Mouse (Mus musculus): ENCODE data around the gene Cpn1. TPM values are rescaled to one million over a fixed set of nuclear protein-coding genes. Genes with fewer than 3 reads are reported as not detected.
A peak's percentile ranks its signal among the peaks of the same experiment; 100 is the strongest.

The Cpn1 gene
- polyA plus RNA-seq, 1 experiment from 2014 or later, result 82.1 TPM

GRCm38 (mm10) chr19:43938355-43938754 lies 48.0 kb downstream of the Cpn1 start:
- Histone ChIP-seq H3K27ac (no peak overlapping the region), H3K4me2 (ENCODE audit: low read length) (peak overlapping the region; percentile 74; the same call in 1 of the 2 replicates), H3K9ac (ENCODE audit: low read depth, low read length) (no peak overlapping the region), H3K36me3 (ENCODE audit: insufficient read depth, low read length) (no peaks in the 10 kb centered on the region), H3K9me3 (replicated peaks; ENCODE audit: low read length) (no peaks in the 10 kb centered on the region), H3K4me1 (replicated peaks; ENCODE audit: insufficient read depth, low read length) (0 out of 2 replicates have a peak, but pooled peaks cover 3% of the 10 kb centered on the region), H3K27me3 (ENCODE audit: insufficient read depth, low read length) (no peaks in the 10 kb centered on the region), H3K4me3 (replicated peaks; ENCODE audit: low read depth, low read length) (no peak overlapping the region)
- ATAC-seq (replicated peaks; ENCODE audit: low FRiP score, low read depth) (no peak), DNase-seq (ENCODE audit: low spot score) (no peak)
- 28% methylated on average over 11 of the region's 11 CpGs for WGBS
- TF ChIP-seq CTCF (IDR thresholded peaks at IDR 0.05; ENCODE audit: low read depth), result no peak

- DNase-seq (ENCODE audit: low spot score), result no peak
- H3K9me3 ChIP-seq (replicated peaks; ENCODE audit: low read length), result no peaks in the 10 kb centered on the region
- WGBS, result 94% methylated on average over 6 of the region's 6 CpGs
- H3K27me3 ChIP-seq (ENCODE audit: insufficient read depth, low read length), result no peaks in the 10 kb centered on the region
- H3K36me3 ChIP-seq (ENCODE audit: insufficient read depth, low read length), result no peaks in the 10 kb centered on the region
- TF ChIP-seq CTCF (IDR thresholded peaks at IDR 0.05; ENCODE audit: low read depth), result no peak
- no peak overlapping the region for H3K4me2 ChIP-seq (ENCODE audit: low read length)
- H3K27ac ChIP-seq, result no peak overlapping the region
- H3K9ac ChIP-seq (ENCODE audit: low read depth, low read length), result no peak overlapping the region
- peaks cover 5% of the 10 kb centered on the region; the same call in 1 of the 2 replicates for H3K4me1 ChIP-seq (replicated peaks; ENCODE audit: insufficient read depth, low read length)
- no peak overlapping the region for H3K4me3 ChIP-seq (replicated peaks; ENCODE audit: low read depth, low read length)
- no peak for ATAC-seq (replicated peaks; ENCODE audit: low FRiP score, low read depth)
Observed at GRCm38 (mm10) chr19:43930926-43931325, 55.4 kb downstream of the Cpn1 start.

DNA sequence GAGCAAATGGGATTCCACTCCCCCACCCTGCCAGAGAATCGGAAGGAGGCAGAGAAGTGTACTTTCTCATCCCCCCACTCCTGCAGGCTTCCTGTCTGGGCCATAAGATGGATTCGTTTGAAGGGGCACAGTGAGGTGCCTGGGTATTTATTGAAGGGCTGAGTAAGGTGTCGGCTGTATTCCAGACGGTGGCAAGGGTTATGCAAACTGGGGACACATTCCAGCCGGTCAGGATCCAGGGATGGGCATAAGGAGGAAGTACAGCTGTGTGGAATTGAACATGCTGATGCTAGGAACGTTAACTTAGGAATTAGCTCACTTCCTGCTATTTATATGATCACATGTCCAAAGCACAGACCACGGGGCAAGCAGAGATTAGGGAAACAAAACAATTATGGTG lies 56.0 kb downstream of the Cpn1 start:
- ATAC-seq (replicated peaks; ENCODE audit: low FRiP score, low read depth) (no peak), DNase-seq (ENCODE audit: low spot score) (no peak)
- H3K4me1 ChIP-seq (replicated peaks; ENCODE audit: insufficient read depth, low read length), result peaks cover 5% of the 10 kb centered on the region; the same call in 1 of the 2 replicates
- no peak overlapping the region for H3K27ac ChIP-seq
- no peak for TF ChIP-seq CTCF (IDR thresholded peaks at IDR 0.05; ENCODE audit: low read depth)
- H3K27me3 ChIP-seq (ENCODE audit: insufficient read depth, low read length), result no peaks in the 10 kb centered on the region
- H3K4me2 ChIP-seq (ENCODE audit: low read length), result no peak overlapping the region
- WGBS, result 10% methylated on average over 7 of the region's 7 CpGs
- no peaks in the 10 kb centered on the region for H3K9me3 ChIP-seq (replicated peaks; ENCODE audit: low read length)
- H3K4me3 ChIP-seq (replicated peaks; ENCODE audit: low read depth, low read length), result no peak overlapping the region
- H3K9ac ChIP-seq (ENCODE audit: low read depth, low read length), result no peak overlapping the region
- no peaks in the 10 kb centered on the region for H3K36me3 ChIP-seq (ENCODE audit: insufficient read depth, low read length)

GRCm38 (mm10) chr19:43929869-43930268 lies 56.5 kb downstream of the Cpn1 start:
- no peaks in the 10 kb centered on the region for H3K9me3 ChIP-seq (replicated peaks; ENCODE audit: low read length)
- no peak overlapping the region for H3K4me3 ChIP-seq (replicated peaks; ENCODE audit: low read depth, low read length)
- no peaks in the 10 kb centered on the region for H3K36me3 ChIP-seq (ENCODE audit: insufficient read depth, low read length)
- WGBS, result 50% methylated on average over 11 of the region's 11 CpGs
- no peak overlapping the region for H3K4me2 ChIP-seq (ENCODE audit: low read length)
- ATAC-seq (replicated peaks; ENCODE audit: low FRiP score, low read depth) (no peak), DNase-seq (ENCODE audit: low spot score) (no peak)
- no peaks in the 10 kb centered on the region for H3K27me3 ChIP-seq (ENCODE audit: insufficient read depth, low read length)
- H3K27ac ChIP-seq, result no peak overlapping the region
- H3K4me1 ChIP-seq (replicated peaks; ENCODE audit: insufficient read depth, low read length), result peaks cover 5% of the 10 kb centered on the region; the same call in 1 of the 2 replicates
- TF ChIP-seq CTCF (IDR thresholded peaks at IDR 0.05; ENCODE audit: low read depth), result no peak
- H3K9ac ChIP-seq (ENCODE audit: low read depth, low read length), result no peak overlapping the region

DNA sequence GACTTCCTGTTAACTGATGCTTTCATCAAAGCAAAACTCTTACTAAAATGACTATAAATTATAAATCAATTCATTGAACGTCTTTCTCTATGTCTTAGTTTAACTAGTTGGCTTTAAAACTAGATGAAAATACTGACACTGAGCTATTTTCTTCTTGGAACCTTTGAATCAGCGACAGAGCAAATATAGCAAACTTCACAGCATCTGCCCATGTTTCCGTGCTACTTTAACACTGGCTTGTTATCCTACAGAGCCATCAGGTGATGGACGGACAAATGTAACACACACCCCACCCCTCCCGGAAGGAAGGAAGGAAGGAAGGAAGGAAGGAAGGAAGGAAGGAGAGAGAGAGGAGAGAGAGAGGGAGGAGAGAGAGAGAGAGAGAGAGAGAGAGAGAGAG lies 58.4 kb downstream of the Cpn1 start:
- Histone ChIP-seq H3K4me1 (replicated peaks; ENCODE audit: insufficient read depth, low read length) (peaks cover 5% of the 10 kb centered on the region; the same call in 1 of the 2 replicates), H3K4me3 (replicated peaks; ENCODE audit: low read depth, low read length) (no peak overlapping the region), H3K36me3 (ENCODE audit: insufficient read depth, low read length) (no peaks in the 10 kb centered on the region), H3K9me3 (replicated peaks; ENCODE audit: low read length) (no peaks in the 10 kb centered on the region), H3K4me2 (ENCODE audit: low read length) (no peak overlapping the region), H3K27ac (no peak overlapping the region), H3K9ac (ENCODE audit: low read depth, low read length) (no peak overlapping the region), H3K27me3 (ENCODE audit: insufficient read depth, low read length) (no peaks in the 10 kb centered on the region)
- 46% methylated on average over 5 of the region's 5 CpGs for WGBS
- DNase-seq (ENCODE audit: low spot score), result no peak
- no peak for TF ChIP-seq CTCF (IDR thresholded peaks at IDR 0.05; ENCODE audit: low read depth)
- ATAC-seq (replicated peaks; ENCODE audit: low FRiP score, low read depth), result no peak

GRCm38 (mm10) chr19:43927057-43927456 lies 59.3 kb downstream of the Cpn1 start:
- H3K27me3 ChIP-seq (ENCODE audit: insufficient read depth, low read length), result no peaks in the 10 kb centered on the region
- ATAC-seq (replicated peaks; ENCODE audit: low FRiP score, low read depth), result no peak
- H3K27ac ChIP-seq, result no peak overlapping the region
- no peaks in the 10 kb centered on the region for H3K36me3 ChIP-seq (ENCODE audit: insufficient read depth, low read length)
- H3K9ac ChIP-seq (ENCODE audit: low read depth, low read length), result no peak overlapping the region
- WGBS, result 55% methylated on average over 10 of the region's 10 CpGs
- H3K4me3 ChIP-seq (replicated peaks; ENCODE audit: low read depth, low read length), result no peak overlapping the region
- no peak for TF ChIP-seq CTCF (IDR thresholded peaks at IDR 0.05; ENCODE audit: low read depth)
- H3K4me1 ChIP-seq (replicated peaks; ENCODE audit: insufficient read depth, low read length), result peaks cover 5% of the 10 kb centered on the region; the same call in 1 of the 2 replicates
- no peak for DNase-seq (ENCODE audit: low spot score)
- no peak overlapping the region for H3K4me2 ChIP-seq (ENCODE audit: low read length)
- H3K9me3 ChIP-seq (replicated peaks; ENCODE audit: low read length), result no peaks in the 10 kb centered on the region

Data from kidney, postnatal 0 days (tissue).